Mouse (Mus musculus) heart, postnatal 0 days (tissue): ENCODE measurements at regions not wholly inside any gene's neighbourhood (a gene's known extent, or its start where the extent isn't known, plus 50 kb on each side); places are given as distances from the start of the nearest gene placed in this dataset.

ENCODE experiments used
- CTCF ChIP-seq: IDR thresholded peaks from 2 replicates; pipeline ENCODE4 v1.5.1; 2016; ENCODE audit warnings: antibody characterized with exemption, control low read depth, low read depth
- EP300 ChIP-seq: IDR thresholded peaks from 2 replicates; pipeline ENCODE4 v1.6.1; 2016; ENCODE audit warnings: antibody characterized with exemption, low read depth

- TF ChIP-seq CTCF, result no peak
- TF ChIP-seq EP300, result no peak
These were observed 123.0 kb upstream of the Fn1 start for GRCm38 (mm10) chr1:71775865-71776501.
